Comparison of ENCODE assay signal across 8 mouse cellular contexts in genomic region chr19:36083262-36084225, GRCm38 (mm10). TPM values are rescaled to one million over a fixed set of nuclear protein-coding genes. Genes with fewer than 3 reads are reported as not detected.
DNase-seq lines count a peak whose midpoint lies in the region; ATAC-seq and TF ChIP-seq lines count a peak whose summit lies in the region.

Rpp30 (plus strand) TSS chr19:36083716.

- H3K9ac ChIP-seq in embryonic facial prominence, embryonic 15.5 days = peak within 1 kb of the TSS; percentile 37
- H3K9ac ChIP-seq in limb, embryonic 14.5 days (ENCODE audit: low read depth, low read length, severe bottlenecking) = peak within 1 kb of the TSS; percentile 84
- H3K9ac ChIP-seq in midbrain, postnatal 0 days (replicated peaks; ENCODE audit: low read length, poor library complexity, severe bottlenecking) = peak within 1 kb of the TSS; percentile 66

- H3K4me1 ChIP-seq in bone marrow, adult 2 months (ENCODE audit: control insufficient read depth, insufficient read depth, low read length) = no peaks in the 10 kb centered on the region
- peaks cover 11% of the 10 kb centered on the region for H3K4me1 ChIP-seq in embryonic facial prominence, embryonic 15.5 days
- H3K4me1 ChIP-seq in limb, embryonic 14.5 days (ENCODE audit: control insufficient read depth, insufficient read depth, low read length) = peaks cover 6% of the 10 kb centered on the region; the same call in 1 of the 2 replicates
- H3K4me1 ChIP-seq in midbrain, postnatal 0 days (ENCODE audit: insufficient read depth, low read length) = no peaks in the 10 kb centered on the region

- H3K27me3 ChIP-seq in embryonic facial prominence, embryonic 15.5 days = no peaks in the 10 kb centered on the region
- H3K27me3 ChIP-seq in limb, embryonic 14.5 days (ENCODE audit: control insufficient read depth, insufficient read depth, low read length) = no peaks in the 10 kb centered on the region
- H3K27me3 ChIP-seq in midbrain, postnatal 0 days (ENCODE audit: insufficient read depth, low read length) = no peaks in the 10 kb centered on the region

- TF ChIP-seq CTCF in bone marrow, adult 2 months (IDR thresholded peaks at IDR 0.05; ENCODE audit: control insufficient read depth, insufficient read depth, low read length) = no peak
- no peak for TF ChIP-seq CTCF in midbrain, postnatal 0 days (IDR thresholded peaks at IDR 0.05)

- peak within 1 kb of the TSS; percentile 81 for H3K4me3 ChIP-seq in bone marrow, adult 2 months (replicated peaks; ENCODE audit: control insufficient read depth, low read depth, low read length)
- H3K4me3 ChIP-seq in embryonic facial prominence, embryonic 15.5 days (replicated peaks) = peak within 1 kb of the TSS; percentile 77
- peak within 1 kb of the TSS; percentile 77 for H3K4me3 ChIP-seq in limb, embryonic 14.5 days (replicated peaks; ENCODE audit: low read length)
- H3K4me3 ChIP-seq in midbrain, postnatal 0 days (ENCODE audit: low read depth, low read length) = peak within 1 kb of the TSS; percentile 79

- TF ChIP-seq POLR2A in bone marrow, adult 2 months (IDR thresholded peaks at IDR 0.05; ENCODE audit: borderline replicate concordance, control insufficient read depth, low read depth, low read length) = peak; percentile 68; the same call in 1 of the 2 replicates
- no peak for TF ChIP-seq POLR2A in limb, embryonic 14.5 days (IDR thresholded peaks at IDR 0.05; ENCODE audit: borderline replicate concordance, extremely low read depth, insufficient read depth, insufficient read length)

- peaks cover 8% of the 10 kb centered on the region for H3K36me3 ChIP-seq in embryonic facial prominence, embryonic 15.5 days
- peaks cover 8% of the 10 kb centered on the region; the same call in 1 of the 2 replicates for H3K36me3 ChIP-seq in limb, embryonic 14.5 days (ENCODE audit: control insufficient read depth, insufficient read depth, low read length)
- H3K36me3 ChIP-seq in midbrain, postnatal 0 days (ENCODE audit: insufficient read depth, low read length) = peaks cover 14% of the 10 kb centered on the region; the same call in 1 of the 2 replicates

- peak; percentile 89 for DNase-seq in 416B (ENCODE audit: low read depth)
- DNase-seq in heart, adult 8-10 months (ENCODE audit: low spot score) = peak; percentile 85
- DNase-seq in kidney, adult 9 months = peak; percentile 89
- DNase-seq in limb, embryonic 14.5 days (ENCODE audit: low spot score) = peak; percentile 91
- peak; percentile 94 for DNase-seq in midbrain, postnatal 0 days (ENCODE audit: low spot score)
- peak; percentile 65 to 75 for DNase-seq in spleen, postnatal 14 days (ENCODE audit: low spot score in 2 of 2)

- 2% methylated on average over 34 of the region's 34 CpGs for WGBS in bone marrow, adult 2 months
- 2% methylated on average over 34 of the region's 34 CpGs for WGBS in embryonic facial prominence, embryonic 15.5 days
- WGBS in limb, embryonic 14.5 days = 2% methylated on average over 34 of the region's 34 CpGs
- WGBS in midbrain, postnatal 0 days = 2% methylated on average over 34 of the region's 34 CpGs

- no peaks in the 10 kb centered on the region for H3K9me3 ChIP-seq in embryonic facial prominence, embryonic 15.5 days (replicated peaks)
- H3K9me3 ChIP-seq in limb, embryonic 14.5 days (ENCODE audit: control insufficient read depth, low read length) = no peaks in the 10 kb centered on the region
- no peaks in the 10 kb centered on the region for H3K9me3 ChIP-seq in midbrain, postnatal 0 days (ENCODE audit: low read length)

- H3K27ac ChIP-seq in bone marrow, adult 2 months (ENCODE audit: control insufficient read depth, insufficient read depth, low read depth, low read length, poor library complexity) = no peak within 1 kb of the TSS; the same call in 1 of the 2 replicates
- 0 out of 2 replicates have a peak within 1 kb of the TSS, but pooled peaks have one; percentile 48 for H3K27ac ChIP-seq in embryonic facial prominence, embryonic 15.5 days (replicated peaks)
- H3K27ac ChIP-seq in limb, embryonic 14.5 days (replicated peaks; ENCODE audit: low read depth, low read length) = peak within 1 kb of the TSS; percentile 48
- H3K27ac ChIP-seq in midbrain, postnatal 0 days (ENCODE audit: low read depth, low read length) = 0 out of 2 replicates have a peak within 1 kb of the TSS, but pooled peaks have one; percentile 27

- ATAC-seq in embryonic facial prominence, embryonic 15.5 days (ENCODE audit: insufficient number of reproducible peaks, low FRiP score, low TSS enrichment, low read depth) = peak; percentile 92
- peak; percentile 91 for ATAC-seq in limb, embryonic 14.5 days (ENCODE audit: low FRiP score, low read depth)
- ATAC-seq in midbrain, postnatal 0 days (ENCODE audit: low FRiP score) = peak; percentile 95

- H3K4me2 ChIP-seq in embryonic facial prominence, embryonic 15.5 days (replicated peaks) = peak within 1 kb of the TSS; percentile 66
- H3K4me2 ChIP-seq in limb, embryonic 14.5 days (replicated peaks; ENCODE audit: low read depth, low read length, severe bottlenecking) = peak within 1 kb of the TSS; percentile 81
- H3K4me2 ChIP-seq in midbrain, postnatal 0 days (ENCODE audit: low read depth, low read length, poor library complexity, severe bottlenecking) = peak within 1 kb of the TSS; percentile 79

RNA-seq across cellular contexts. Expression of gene Rpp30, which starts in this region (rescaled TPM):
- polyA plus RNA-seq in bone marrow, adult 2 months (2011; ENCODE audit: insufficient read depth, insufficient read length, low replicate concordance, missing spikeins) = 3.6 and 7.5 TPM in 2 replicates
- 59.5 and 62.2 TPM in 2 replicates for polyA plus RNA-seq in embryonic facial prominence, embryonic 15.5 days (2015; fragmentation: Nextera tagmentation; extraction: Ambion mirVana)
- 10 to 100 TPM; 12.7 to 16.2 (median 15.0) TPM for total RNA-seq in heart, adult 8-10 months (2022)
- polyA plus RNA-seq in limb, embryonic 14.5 days (2012; rRNA removed) = 19.0 and 27.5 TPM in 2 replicates
- polyA plus RNA-seq in limb, embryonic 14.5 days (2014; fragmentation: Nextera tagmentation; extraction: Ambion mirVana) = 54.5 and 67.5 TPM in 2 replicates
- total RNA-seq in midbrain, postnatal 0 days (2014; rRNA removed) = 19.0 and 27.3 TPM in 2 replicates
- 71.5 and 73.8 TPM in 2 replicates for polyA plus RNA-seq in midbrain, postnatal 0 days (2015; fragmentation: Nextera tagmentation; extraction: Ambion mirVana)
